Comparison of ENCODE assay signal across 9 mouse cellular contexts in the genomic region with DNA sequence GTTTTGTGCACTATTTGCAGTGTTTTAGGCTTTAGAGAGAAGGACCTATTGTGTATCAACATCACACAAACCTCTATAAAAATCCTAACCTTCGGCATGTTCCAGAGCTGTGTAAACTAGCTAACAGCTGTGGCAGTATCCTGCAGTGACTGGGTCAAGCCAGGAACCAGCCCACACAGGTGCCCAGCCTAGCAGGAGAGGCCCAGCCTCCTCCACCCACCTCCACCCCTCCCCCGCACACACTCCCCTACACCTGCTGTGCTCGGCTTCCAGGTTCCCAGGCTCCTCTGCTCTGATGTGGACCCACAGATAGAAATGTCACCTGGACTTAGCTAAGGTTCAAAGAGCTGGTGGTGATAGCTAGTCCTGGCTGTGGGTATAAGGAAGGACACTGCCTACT.
A peak's percentile ranks its signal among the peaks of the same experiment; 100 is the strongest.
DNase-seq lines count a peak whose midpoint lies in the region; ATAC-seq and TF ChIP-seq lines count a peak whose summit lies in the region.
"Had no signal": no experiment of that assay in that cellular context is flagged by ENCODE, and none has a peak within 500 bp of the region (broad histone marks: within the 10 kb centered on the region; RNA-seq: fewer than 3 reads in every experiment).

No protein-coding gene starts in this region.

- no peak overlapping the region for H3K9ac ChIP-seq in lung, embryonic 15.5 days
- H3K9ac ChIP-seq in intestine, postnatal 0 days (ENCODE audit: low read depth, low read length) = no peak overlapping the region
- H3K9ac ChIP-seq in limb, embryonic 11.5 days (ENCODE audit: low read length) = no peak overlapping the region
- H3K9ac ChIP-seq: hindbrain, embryonic 12.5 days had no signal

- H3K4me1 ChIP-seq in lung, embryonic 15.5 days = peaks cover 19% of the 10 kb centered on the region; the same call in 1 of the 2 replicates
- no peaks in the 10 kb centered on the region for H3K4me1 ChIP-seq in intestine, postnatal 0 days (replicated peaks; ENCODE audit: control insufficient read depth, insufficient read depth, low read length)
- H3K4me1 ChIP-seq in limb, embryonic 11.5 days (ENCODE audit: control insufficient read depth, insufficient read depth, low read length) = peaks cover 16% of the 10 kb centered on the region
- H3K4me1 ChIP-seq in thymus, adult 2 months (replicated peaks; ENCODE audit: control insufficient read depth, insufficient read depth, low read length) = peaks cover 61% of the 10 kb centered on the region
- H3K4me1 ChIP-seq: hindbrain, embryonic 12.5 days had no signal

- TF ChIP-seq POLR2A in thymus, adult 2 months (IDR thresholded peaks at IDR 0.05; ENCODE audit: control insufficient read depth, extremely low read depth, insufficient read depth, low read length, poor library complexity) = no peak

- H3K27ac ChIP-seq in lung, embryonic 15.5 days = 0 out of 2 replicates have a peak overlapping the region, but pooled peaks have one; percentile 10
- H3K27ac ChIP-seq in intestine, postnatal 0 days (ENCODE audit: low read depth, low read length) = peak overlapping the region; percentile 80
- no peak overlapping the region for H3K27ac ChIP-seq in limb, embryonic 11.5 days (replicated peaks; ENCODE audit: low read depth, low read length)
- peak overlapping the region; percentile 90 for H3K27ac ChIP-seq in thymus, adult 2 months (ENCODE audit: control insufficient read depth, insufficient read depth, low read length)
- H3K27ac ChIP-seq: hindbrain, embryonic 12.5 days had no signal

- TF ChIP-seq CTCF in intestine, postnatal 0 days (IDR thresholded peaks at IDR 0.05; ENCODE audit: low read depth) = no peak; the same call in 1 of the 2 replicates
- no peak for TF ChIP-seq CTCF in thymus, adult 2 months (IDR thresholded peaks at IDR 0.05; ENCODE audit: borderline replicate concordance, control insufficient read depth, extremely low read depth, insufficient read depth, low read length, poor library complexity)

- 46% methylated on average over 3 of the region's 3 CpGs for WGBS in lung, embryonic 15.5 days
- 37% methylated on average over 3 of the region's 3 CpGs for WGBS in intestine, postnatal 0 days
- WGBS in limb, embryonic 11.5 days = 44% methylated on average over 3 of the region's 3 CpGs
- WGBS in thymus, adult 2 months = 25% methylated on average over 3 of the region's 3 CpGs

- H3K27me3 ChIP-seq in lung, embryonic 15.5 days = no peaks in the 10 kb centered on the region
- H3K27me3 ChIP-seq in intestine, postnatal 0 days (replicated peaks; ENCODE audit: control insufficient read depth, insufficient read depth, low read length) = no peaks in the 10 kb centered on the region
- no peaks in the 10 kb centered on the region for H3K27me3 ChIP-seq in limb, embryonic 11.5 days (ENCODE audit: control insufficient read depth, insufficient read depth, low read length)
- H3K27me3 ChIP-seq in thymus, adult 2 months (ENCODE audit: control insufficient read depth, insufficient read depth, low read length) = no peaks in the 10 kb centered on the region
- H3K27me3 ChIP-seq: hindbrain, embryonic 12.5 days had no signal

- peak; percentile 52; the same call in 1 of the 2 replicates for ATAC-seq in lung, embryonic 15.5 days (ENCODE audit: borderline replicate concordance, extremely low read depth, low FRiP score, low TSS enrichment)
- ATAC-seq in intestine, postnatal 0 days = peak; percentile 78
- 0 out of 2 replicates have a peak, but pooled peaks have one; percentile 54 for ATAC-seq in limb, embryonic 11.5 days (ENCODE audit: insufficient number of reproducible peaks, low FRiP score, low TSS enrichment, low read depth)

- no peak overlapping the region for H3K4me3 ChIP-seq in lung, embryonic 15.5 days
- no peak overlapping the region for H3K4me3 ChIP-seq in intestine, postnatal 0 days (ENCODE audit: low read depth, low read length)
- no peak overlapping the region for H3K4me3 ChIP-seq in limb, embryonic 11.5 days (ENCODE audit: low read depth, low read length)
- H3K4me3 ChIP-seq in thymus, adult 2 months (ENCODE audit: control insufficient read depth, insufficient read depth, low read length) = no peak overlapping the region
- H3K4me3 ChIP-seq: hindbrain, embryonic 12.5 days had no signal

- DNase-seq in lung, postnatal 14 days = no peak
- no peak for DNase-seq in limb, embryonic 11.5 days (ENCODE audit: low spot score)
- DNase-seq in thymus, adult 2 months = peak; percentile 71
- DNase-seq in layer of hippocampus, postnatal 10 days (ENCODE audit: low spot score in 2 of 2) = no peak
- DNase-seq in cerebellum, postnatal 25 days = no peak
- no peak for DNase-seq in right cerebral cortex, postnatal 25 days

- H3K9me3 ChIP-seq in lung, embryonic 15.5 days = no peaks in the 10 kb centered on the region
- H3K9me3 ChIP-seq in intestine, postnatal 0 days (ENCODE audit: control insufficient read depth) = no peaks in the 10 kb centered on the region
- H3K9me3 ChIP-seq in limb, embryonic 11.5 days (ENCODE audit: control insufficient read depth, low read length) = no peaks in the 10 kb centered on the region
- H3K9me3 ChIP-seq: hindbrain, embryonic 12.5 days had no signal

- no peak overlapping the region for H3K4me2 ChIP-seq in lung, embryonic 15.5 days
- 0 out of 2 replicates have a peak overlapping the region, but pooled peaks have one; percentile 21 for H3K4me2 ChIP-seq in intestine, postnatal 0 days (replicated peaks; ENCODE audit: low read depth)
- no peak overlapping the region for H3K4me2 ChIP-seq in limb, embryonic 11.5 days (ENCODE audit: low read depth, severe bottlenecking)
- H3K4me2 ChIP-seq: hindbrain, embryonic 12.5 days had no signal

- H3K36me3 ChIP-seq in lung, embryonic 15.5 days = no peaks in the 10 kb centered on the region
- no peaks in the 10 kb centered on the region for H3K36me3 ChIP-seq in intestine, postnatal 0 days (ENCODE audit: control insufficient read depth, insufficient read depth)
- H3K36me3 ChIP-seq in limb, embryonic 11.5 days (ENCODE audit: control insufficient read depth, insufficient read depth, low read length) = no peaks in the 10 kb centered on the region
- no peaks in the 10 kb centered on the region for H3K36me3 ChIP-seq in thymus, adult 2 months (ENCODE audit: control insufficient read depth, insufficient read depth, low read length)
- H3K36me3 ChIP-seq: hindbrain, embryonic 12.5 days had no signal
